Mouse (Mus musculus) 3134 (cell line): ENCODE results near the gene Pde4c.

Experiments used
- DNase-seq: peaks from one replicate; pipeline ENCODE4 v3.0.0-alpha.2; 2011; ENCODE audit warnings: low spot score; ENCODE audit not compliant: insufficient read length; ENCODE audit errors: extremely low read depth

The Pde4c gene

GRCm38 (mm10) chr8:70764026-70764425, 40.5 kb downstream of the Pde4c start:
- DNase-seq: no peak

- DNase-seq: no peak
These were observed 41.2 kb downstream of the Pde4c start for GRCm38 (mm10) chr8:70764676-70765075.

GRCm38 (mm10) chr8:70765329-70765728, 41.8 kb downstream of the Pde4c start:
- no peak for DNase-seq

GRCm38 (mm10) chr8:70765838-70766570, 42.5 kb downstream of the Pde4c start:
- peak; percentile 71 for DNase-seq

- DNase-seq: peak; percentile 88
These were observed 43.3 kb downstream of the Pde4c start for GRCm38 (mm10) chr8:70766571-70767440.

GRCm38 (mm10) chr8:70767503-70767902, 44.0 kb downstream of the Pde4c start:
- no peak for DNase-seq

GRCm38 (mm10) chr8:70768231-70768776, 44.8 kb downstream of the Pde4c start:
- DNase-seq: no peak

- no peak for DNase-seq
These were observed 45.4 kb downstream of the Pde4c start for GRCm38 (mm10) chr8:70768956-70769355.

GRCm38 (mm10) chr8:70769359-70769758, 45.8 kb downstream of the Pde4c start:
- peak; percentile 81 for DNase-seq

- DNase-seq: no peak
These were observed 46.3 kb downstream of the Pde4c start for GRCm38 (mm10) chr8:70769858-70770257.

- DNase-seq: no peak
These were observed 47.2 kb downstream of the Pde4c start for GRCm38 (mm10) chr8:70770748-70771147.

GRCm38 (mm10) chr8:70771217-70771616, 47.7 kb downstream of the Pde4c start:
- no peak for DNase-seq

GRCm38 (mm10) chr8:70772075-70772474, 48.6 kb downstream of the Pde4c start:
- DNase-seq: no peak

- DNase-seq: peak; percentile 59
These were observed 49.4 kb downstream of the Pde4c start for GRCm38 (mm10) chr8:70772890-70773289.

- DNase-seq: no peak
These were observed 49.9 kb downstream of the Pde4c start for GRCm38 (mm10) chr8:70773410-70773809.

GRCm38 (mm10) chr8:70773833-70774232, 50.3 kb downstream of the Pde4c start:
- peak; percentile 89 for DNase-seq

- DNase-seq: peak; percentile 84
These were observed 51.2 kb downstream of the Pde4c start for GRCm38 (mm10) chr8:70774740-70775139.

- DNase-seq: no peak
These were observed 51.7 kb downstream of the Pde4c start for GRCm38 (mm10) chr8:70775227-70775626.

GRCm38 (mm10) chr8:70775851-70776495, 52.5 kb downstream of the Pde4c start:
- peak; percentile 63 for DNase-seq

- peak; percentile 96 for DNase-seq
These were observed 53.2 kb downstream of the Pde4c start, which contains the start of gene Pik3r2 for GRCm38 (mm10) chr8:70776496-70777444. Pik3r2 (minus strand) TSS chr8:70776713.
